8 mouse cellular contexts compared by ENCODE assay signal in genomic region chr16:84773268-84773861, GRCm38 (mm10). TPM values are rescaled to one million over a fixed set of nuclear protein-coding genes. Genes with fewer than 3 reads are reported as not detected.
DNase-seq lines count a peak whose midpoint lies in the region; ATAC-seq and TF ChIP-seq lines count a peak whose summit lies in the region.

No protein-coding gene starts in this region.

- H3K4me2 ChIP-seq in hindbrain, embryonic 12.5 days (replicated peaks), result peak overlapping the region; percentile 86
- peak overlapping the region; percentile 54 for H3K4me2 ChIP-seq in midbrain, embryonic 11.5 days

- peak overlapping the region; percentile 80 for H3K9ac ChIP-seq in hindbrain, embryonic 12.5 days
- H3K9ac ChIP-seq in midbrain, embryonic 11.5 days (ENCODE audit: low read length), result peak overlapping the region; percentile 95

- ATAC-seq in hindbrain, embryonic 12.5 days (ENCODE audit: low FRiP score), result peak; percentile 44
- ATAC-seq in midbrain, embryonic 11.5 days (ENCODE audit: low FRiP score), result peak; percentile 59
- no peak for ATAC-seq in megakaryocyte progenitor cell, adult 5-6 weeks (replicated peaks; ENCODE audit: poor library complexity)

- DNase-seq in gastrocnemius, adult 2 months, result no peak
- no peak for DNase-seq in gastrocnemius, postnatal 10 days
- peak; percentile 75 for DNase-seq in embryo, embryonic 10.5 days (ENCODE audit: low spot score)
- DNase-seq in midbrain, embryonic 11.5 days (ENCODE audit: low spot score, missing footprints), result peak; percentile 97
- DNase-seq in cerebellum, postnatal 10 days, result no peak
- DNase-seq in adipocyte (ENCODE audit: low spot score), result no peak

- peaks cover under 1% of the 10 kb centered on the region; the same call in 1 of the 2 replicates for H3K36me3 ChIP-seq in hindbrain, embryonic 12.5 days
- peaks cover 2% of the 10 kb centered on the region; the same call in 1 of the 2 replicates for H3K36me3 ChIP-seq in midbrain, embryonic 11.5 days (ENCODE audit: control insufficient read depth, insufficient read depth, low read length)

- H3K27ac ChIP-seq in gastrocnemius, adult 2 months, result peak overlapping the region; percentile 90
- H3K27ac ChIP-seq in hindbrain, embryonic 12.5 days, result peak overlapping the region; percentile 95
- H3K27ac ChIP-seq in midbrain, embryonic 11.5 days (ENCODE audit: low read depth, low read length), result peak overlapping the region; percentile 99

- H3K27me3 ChIP-seq in hindbrain, embryonic 12.5 days, result no peaks in the 10 kb centered on the region
- no peaks in the 10 kb centered on the region for H3K27me3 ChIP-seq in midbrain, embryonic 11.5 days (ENCODE audit: control insufficient read depth, insufficient read depth, low read length)

- intact Hi-C loops in gastrocnemius, adult 2 months (cut with DNase I), result loop anchor here (5.0 kb wide), 1 partner anchor 36 kb away; the partner anchor contains the start of gene Mrpl39

- no peaks in the 10 kb centered on the region for H3K9me3 ChIP-seq in hindbrain, embryonic 12.5 days (replicated peaks)
- no peaks in the 10 kb centered on the region for H3K9me3 ChIP-seq in midbrain, embryonic 11.5 days (ENCODE audit: control insufficient read depth, low read length)

- WGBS in hindbrain, embryonic 12.5 days, result 2% methylated on average over 15 of the region's 15 CpGs
- 1% methylated on average over 15 of the region's 15 CpGs for WGBS in midbrain, embryonic 11.5 days

- H3K4me3 ChIP-seq in gastrocnemius, adult 2 months, result peak overlapping the region; percentile 87
- peak overlapping the region; percentile 70 for H3K4me3 ChIP-seq in hindbrain, embryonic 12.5 days
- peak overlapping the region; percentile 77 for H3K4me3 ChIP-seq in midbrain, embryonic 11.5 days (ENCODE audit: low read depth, low read length)

- TF ChIP-seq CTCF in gastrocnemius, adult 2 months (IDR thresholded peaks at IDR 0.05), result no peak

- peaks cover 14% of the 10 kb centered on the region for H3K4me1 ChIP-seq in hindbrain, embryonic 12.5 days
- H3K4me1 ChIP-seq in midbrain, embryonic 11.5 days (ENCODE audit: control insufficient read depth, insufficient read depth, low read length), result peaks cover 3% of the 10 kb centered on the region; the same call in 1 of the 2 replicates

RNA-seq across cellular contexts. Expression of gene Jam2, which starts 0.6 kb away (rescaled TPM):
- 10 to 100 TPM; 13.6 to 24.9 TPM for total RNA-seq in gastrocnemius, adult 2 months (2021)
- 10 to 100 TPM; 24.3 to 25.4 TPM for total RNA-seq in gastrocnemius, postnatal 10 days (2021)
- 45.3 and 47.8 TPM in 2 replicates for polyA plus RNA-seq in hindbrain, embryonic 12.5 days (2016; fragmentation: Nextera tagmentation; extraction: Ambion mirVana)
- polyA plus RNA-seq in midbrain, embryonic 11.5 days (2014; fragmentation: Nextera tagmentation; extraction: Ambion mirVana), result 95.1 and 102 TPM in 2 replicates
- 0.17 TPM in 1 of 2 replicates, not detected in the other for total RNA-seq in megakaryocyte progenitor cell, adult 5-6 weeks (2015)
- total RNA-seq in megakaryocyte progenitor cell, adult 5-6 weeks (2017), result 0.88 TPM in 1 of 2 replicates, not detected in the other

RNA-seq across cellular contexts. Expression of gene Mrpl39, which starts 37.8 kb away (rescaled TPM):
- 10 to 100 TPM; 13.4 to 19.5 TPM for total RNA-seq in gastrocnemius, adult 2 months (2021)
- total RNA-seq in gastrocnemius, postnatal 10 days (2021), result 10 to 100 TPM; 22.6 TPM
- polyA plus RNA-seq in hindbrain, embryonic 12.5 days (2016; fragmentation: Nextera tagmentation; extraction: Ambion mirVana), result 42.7 and 47.0 TPM in 2 replicates
- polyA plus RNA-seq in midbrain, embryonic 11.5 days (2014; fragmentation: Nextera tagmentation; extraction: Ambion mirVana), result 60.2 and 60.4 TPM in 2 replicates
- 44.2 and 44.9 TPM in 2 replicates for total RNA-seq in megakaryocyte progenitor cell, adult 5-6 weeks (2015)
- 59.1 and 64.1 TPM in 2 replicates for total RNA-seq in megakaryocyte progenitor cell, adult 5-6 weeks (2017)

Comparison
In these comparisons a context has a peak if more than half of its experiments do, and no peak if none do; other contexts are left out.
1. DNase-seq: peak in embryo, embryonic 10.5 days (single experiment) and midbrain, embryonic 11.5 days (single experiment); none in gastrocnemius, adult 2 months (single experiment), gastrocnemius, postnatal 10 days (single experiment), cerebellum, postnatal 10 days (0 of 2) and adipocyte (single experiment).
2. RNA of gene Jam2, which starts 0.6 kb away (total RNA-seq): 24.3 to 25.4 TPM in gastrocnemius, postnatal 10 days and 13.6 to 24.9 TPM in gastrocnemius, adult 2 months; 0.17 to 0.88 TPM in megakaryocyte progenitor cell, adult 5-6 weeks; every median in the first group is over 4 times any median in the second.
3. Peak in every context shown above with its lines, with median percentiles within 50 percentile points of each other: H3K27ac ChIP-seq and H3K4me3 ChIP-seq.